Mouse (Mus musculus): ENCODE measurements around the gene Nup214.

- TF ChIP-seq POLR2A (IDR thresholded peaks at IDR 0.05; ENCODE audit: extremely low read depth, insufficient read depth, low read length) (no peak), CTCF (IDR thresholded peaks at IDR 0.05; ENCODE audit: low read depth, low read length) (no peak)
Measured at GRCm38 (mm10) chr2:32063451-32064151, 89.4 kb downstream of the Nup214 start.
